Mouse (Mus musculus) R1 (cell line): ENCODE measurements around the gene Slc44a5.

Experiments used
- DNase-seq: peaks from one replicate; pipeline ENCODE4 v3.0.0-alpha.2; 2018; ENCODE audit warnings: low read depth, low spot score

Gene Slc44a5

DNA sequence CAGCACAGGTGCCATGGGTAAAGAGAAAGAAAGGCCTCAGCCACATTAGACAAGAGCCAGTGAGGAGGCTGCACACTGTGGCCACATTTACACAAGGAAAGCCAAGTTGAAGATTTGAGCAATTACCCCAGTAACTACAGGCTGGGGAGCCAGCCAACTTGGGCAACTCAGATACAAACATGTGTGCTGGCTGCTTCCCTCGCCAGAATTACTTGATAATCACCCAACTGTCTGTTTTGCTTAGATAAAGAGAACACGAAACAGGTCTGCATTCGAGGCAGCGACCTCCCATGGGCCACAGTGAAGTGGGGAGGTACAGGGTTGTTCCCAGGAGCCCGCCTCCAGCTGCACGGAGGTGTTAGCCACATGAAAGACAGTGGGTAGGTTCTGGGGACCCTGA is 324.3 kb downstream of the Slc44a5 start:
- no peak for DNase-seq

DNA sequence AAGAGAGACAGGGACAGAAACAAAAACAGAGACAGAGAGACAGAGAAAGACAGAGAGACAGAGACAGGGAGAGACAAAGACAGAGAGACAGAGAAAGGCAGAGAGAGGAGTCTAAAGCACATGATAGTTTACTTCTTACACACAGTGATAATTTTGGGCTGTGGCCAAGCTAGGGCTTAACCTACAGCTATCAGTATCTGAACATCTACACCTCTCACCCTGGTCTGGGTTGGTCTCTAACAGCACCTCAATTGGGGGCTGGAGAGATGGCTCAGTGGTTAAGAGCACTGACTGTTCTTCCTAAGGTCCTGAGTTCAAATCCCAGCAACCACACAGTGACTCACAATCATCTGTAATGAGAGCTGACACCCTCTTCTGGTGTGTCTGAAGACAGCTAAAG is 325.3 kb downstream of the Slc44a5 start:
- DNase-seq, result no peak

DNA sequence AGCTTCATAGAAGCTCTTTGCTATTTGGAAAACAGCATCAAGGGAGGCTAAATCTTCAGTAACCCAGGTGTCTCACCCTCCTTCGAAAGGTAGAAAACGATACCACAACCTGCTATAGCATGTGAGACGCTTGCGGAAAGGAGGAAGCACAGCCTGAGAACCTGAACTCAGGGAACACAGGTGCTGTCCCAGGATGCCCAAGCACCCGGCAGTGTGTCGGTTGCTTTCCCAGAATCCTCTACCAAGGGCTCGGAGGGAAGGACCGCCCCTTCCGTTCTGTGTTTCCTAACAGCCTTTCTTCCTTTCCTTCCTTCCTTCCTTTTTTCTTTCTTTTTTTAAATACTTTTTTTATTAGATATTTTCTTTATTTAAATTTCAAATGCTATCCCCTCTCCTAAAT is 326.8 kb downstream of the Slc44a5 start:
- no peak for DNase-seq

DNA sequence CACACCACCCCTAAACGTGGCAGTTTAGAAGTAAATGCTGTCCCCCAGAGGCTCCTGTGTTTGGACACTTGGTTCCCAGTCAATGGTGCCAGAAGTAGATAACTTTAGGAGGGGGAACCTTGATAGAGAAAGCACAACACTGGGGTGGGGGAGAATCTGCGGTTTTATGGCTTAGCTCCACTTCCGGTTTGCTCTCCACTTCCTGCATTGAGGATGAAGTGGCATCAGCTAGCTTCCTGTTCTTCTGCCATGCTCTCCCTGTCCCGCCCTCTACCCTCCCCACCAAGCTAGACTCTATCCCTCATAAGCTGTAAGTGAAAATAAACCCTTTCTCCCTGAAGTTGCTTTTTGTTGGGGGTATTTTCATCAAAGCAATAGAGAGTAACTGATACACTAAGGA is 327.9 kb downstream of the Slc44a5 start:
- DNase-seq, result no peak

DNA sequence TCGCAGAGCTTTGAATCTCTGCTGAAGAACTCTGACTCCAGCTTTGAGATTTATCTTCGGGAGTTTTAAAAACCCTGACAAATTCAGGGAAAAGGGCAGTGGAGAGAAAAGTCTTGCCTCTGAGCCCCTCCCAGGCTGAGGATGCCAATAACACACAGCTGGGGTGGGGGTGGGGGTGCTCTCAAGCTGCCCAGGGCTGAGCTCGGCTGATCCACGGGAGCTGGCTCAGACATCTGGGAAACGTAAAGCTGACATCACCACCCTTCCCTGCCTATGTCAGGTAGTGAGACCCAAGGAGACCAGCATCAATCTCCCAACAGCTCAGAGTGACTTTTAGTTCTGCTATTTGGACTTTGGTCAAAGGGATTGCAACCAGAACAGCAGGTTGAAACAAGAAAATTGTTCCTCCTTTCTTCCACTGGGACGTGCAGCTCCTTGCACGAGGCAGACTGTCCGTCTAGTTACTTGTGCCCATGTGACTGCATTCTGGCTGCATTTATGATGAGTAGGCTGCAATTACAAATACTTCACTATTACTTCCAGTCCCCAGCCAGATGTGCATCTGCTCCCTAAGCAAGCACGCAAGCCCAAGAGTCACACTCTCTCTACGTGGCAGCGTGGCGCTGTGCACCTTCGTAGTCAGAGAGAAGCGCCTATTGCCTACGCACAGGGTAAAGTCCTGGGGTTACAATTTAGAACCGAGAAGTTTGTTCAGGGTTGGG is 332.1 kb downstream of the Slc44a5 start:
- no peak for DNase-seq

DNA sequence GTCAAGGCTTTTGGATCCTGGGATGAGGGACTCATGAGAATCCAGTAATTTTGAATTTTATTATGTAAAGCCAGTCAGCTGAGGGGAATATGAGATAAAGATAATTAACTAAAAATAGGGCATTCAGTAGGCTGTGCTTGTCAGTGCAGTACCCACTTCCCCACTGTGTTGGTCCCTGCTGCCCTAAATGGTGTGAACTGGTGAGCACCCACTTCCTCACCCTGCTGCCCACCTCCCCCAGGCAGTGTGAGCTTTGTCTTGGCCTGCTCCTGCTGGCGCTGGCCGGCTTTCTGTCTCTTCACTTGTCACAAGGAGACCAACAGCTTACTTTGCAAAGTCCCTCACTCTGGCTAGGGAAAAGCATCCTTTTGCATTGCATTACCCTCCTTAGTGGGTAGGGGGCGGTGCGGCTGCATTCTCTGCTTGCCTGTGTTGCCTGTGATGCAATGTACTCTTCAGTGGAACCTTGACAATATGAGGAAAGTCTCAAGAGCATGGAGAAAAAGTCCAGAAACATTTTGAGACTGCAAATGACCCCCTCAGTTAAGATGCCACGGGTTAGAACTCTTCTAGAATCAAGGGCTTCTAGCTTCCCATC is 344.5 kb downstream of the Slc44a5 start:
- DNase-seq, result peak; percentile 45
